Mouse (Mus musculus) c-Kit-positive CD71-positive TER-119-positive erythroid progenitor cells, embryonic 14.5 days (primary cell): Measurements from ENCODE around the gene Mctp2.

Experiments used
- DNase-seq: peaks from one replicate; pipeline ENCODE4 v3.0.0-alpha.2; 2013; ENCODE audit warnings: low spot score

Mctp2 gene

GRCm38 (mm10) chr7:72165726-72166701 is 140.4 kb downstream of the Mctp2 start:
- no peak for DNase-seq

DNA sequence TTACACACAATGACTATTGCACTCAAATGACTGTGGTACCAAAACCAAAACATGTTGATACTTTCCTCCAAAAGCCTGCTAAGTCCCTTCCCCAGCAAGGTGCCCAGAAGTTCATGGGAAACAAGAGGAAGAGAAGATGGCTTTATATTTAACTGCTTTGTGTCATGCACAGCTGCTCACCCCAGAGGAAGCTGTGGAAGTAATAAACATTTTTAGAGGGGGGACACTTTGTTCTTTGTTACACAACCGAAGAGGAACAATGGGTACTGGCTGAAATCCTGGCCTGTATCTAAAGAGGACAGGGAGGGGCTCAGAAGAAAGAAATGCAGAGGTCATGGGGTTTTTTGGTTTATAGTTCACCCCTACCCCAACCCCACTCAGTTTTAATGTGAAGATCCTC is 144.2 kb downstream of the Mctp2 start:
- DNase-seq: no peak

GRCm38 (mm10) chr7:72159513-72160063 is 146.8 kb downstream of the Mctp2 start:
- no peak for DNase-seq

- DNase-seq: no peak
Measured at GRCm38 (mm10) chr7:72150799-72151708, 155.4 kb downstream of the Mctp2 start.

- DNase-seq: no peak
Measured at GRCm38 (mm10) chr7:72149073-72149472, 157.3 kb downstream of the Mctp2 start.

GRCm38 (mm10) chr7:72146849-72147248 is 159.6 kb downstream of the Mctp2 start:
- DNase-seq: no peak

GRCm38 (mm10) chr7:72145726-72146520 is 160.5 kb downstream of the Mctp2 start:
- DNase-seq: no peak

DNA sequence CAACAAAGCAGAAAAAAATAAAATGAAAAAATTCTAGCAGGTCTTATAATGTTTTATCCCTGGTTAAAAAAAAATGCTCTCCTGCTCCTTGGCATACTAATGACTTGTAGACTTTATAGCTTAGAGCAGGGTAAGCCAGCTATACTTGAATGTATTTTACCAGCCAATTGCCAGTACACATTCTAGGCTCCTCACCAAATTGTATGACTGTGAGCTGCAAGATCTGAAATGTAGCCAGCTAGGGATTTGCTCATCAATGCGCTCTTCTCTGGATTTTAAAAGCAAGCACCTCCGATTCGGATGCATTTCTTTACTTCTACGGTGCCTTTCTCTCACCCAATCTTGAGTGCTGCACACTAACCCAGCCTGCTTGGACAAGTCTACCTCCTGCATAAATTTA is 167.7 kb downstream of the Mctp2 start:
- DNase-seq: no peak

DNA sequence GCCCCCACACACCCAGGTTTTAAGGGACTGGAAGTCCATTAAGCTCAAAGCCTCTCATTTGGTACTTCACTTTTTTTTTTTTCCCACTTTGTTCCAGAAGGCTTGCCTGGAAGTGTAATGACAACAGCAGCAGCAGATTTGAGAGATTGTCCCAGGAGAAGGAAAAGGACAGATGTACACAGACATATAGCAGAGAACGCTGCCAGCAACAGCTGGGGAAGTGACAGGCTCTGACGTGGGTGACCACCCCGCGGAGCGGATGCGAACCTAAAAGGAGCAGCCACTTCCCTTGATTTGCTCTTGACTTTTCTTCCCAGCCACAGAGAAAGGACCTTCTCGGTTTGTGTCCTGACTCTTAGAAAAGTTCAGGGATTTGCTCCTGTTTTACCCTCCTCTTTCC is 185.4 kb downstream of the Mctp2 start:
- DNase-seq: no peak

DNA sequence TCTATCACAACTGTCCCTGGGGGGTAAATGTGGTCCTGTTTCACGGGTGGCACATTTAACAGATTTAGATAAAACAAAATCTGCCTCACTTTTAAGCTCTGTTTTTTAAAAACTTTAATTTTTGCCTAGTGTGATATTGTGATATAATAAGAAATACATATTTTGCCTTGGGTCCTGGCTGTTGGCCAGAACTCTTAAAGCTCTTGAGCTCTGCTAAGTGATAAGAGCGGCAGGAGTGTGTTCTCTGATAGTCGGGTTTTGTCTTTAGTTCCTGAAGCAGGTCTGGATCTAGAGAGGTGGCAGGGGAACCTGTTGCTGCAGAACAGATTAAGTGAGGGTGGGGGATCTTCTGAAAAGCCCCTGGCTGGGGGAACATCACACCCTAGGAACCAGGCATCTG is 186.7 kb downstream of the Mctp2 start:
- DNase-seq: no peak

DNA sequence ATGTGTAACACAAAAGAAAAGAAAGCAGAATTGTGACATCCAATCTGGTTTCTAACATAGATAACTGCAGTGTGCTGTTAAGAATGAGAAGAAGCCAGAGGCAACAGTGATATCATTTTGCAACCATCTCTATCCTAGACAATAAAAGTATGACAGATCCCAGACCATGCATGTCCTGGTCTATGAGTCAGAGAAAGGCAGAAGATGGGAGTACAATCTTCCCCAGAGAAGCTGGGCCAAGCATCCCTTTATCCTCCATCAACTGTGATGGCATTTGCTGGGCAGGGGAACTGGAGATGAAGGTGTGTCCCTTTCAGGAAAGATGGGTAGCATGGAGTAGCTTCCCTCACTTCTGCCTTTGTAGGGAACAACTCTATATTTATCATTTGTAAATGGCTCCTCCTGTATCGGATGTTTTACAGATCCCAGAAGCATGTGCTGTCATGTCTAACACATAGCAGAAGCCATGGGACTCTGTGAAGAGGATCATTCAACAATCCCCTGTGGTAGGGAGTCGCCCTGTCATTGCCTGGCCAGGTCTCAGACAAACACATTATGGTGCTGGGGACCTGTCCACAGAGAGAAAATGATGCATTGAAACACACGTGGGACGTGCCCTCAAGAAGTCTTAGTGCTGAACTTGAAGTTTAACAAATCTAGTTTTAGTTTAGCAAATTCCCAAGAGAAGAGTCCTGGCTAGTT is 188.9 kb downstream of the Mctp2 start:
- DNase-seq: no peak

DNA sequence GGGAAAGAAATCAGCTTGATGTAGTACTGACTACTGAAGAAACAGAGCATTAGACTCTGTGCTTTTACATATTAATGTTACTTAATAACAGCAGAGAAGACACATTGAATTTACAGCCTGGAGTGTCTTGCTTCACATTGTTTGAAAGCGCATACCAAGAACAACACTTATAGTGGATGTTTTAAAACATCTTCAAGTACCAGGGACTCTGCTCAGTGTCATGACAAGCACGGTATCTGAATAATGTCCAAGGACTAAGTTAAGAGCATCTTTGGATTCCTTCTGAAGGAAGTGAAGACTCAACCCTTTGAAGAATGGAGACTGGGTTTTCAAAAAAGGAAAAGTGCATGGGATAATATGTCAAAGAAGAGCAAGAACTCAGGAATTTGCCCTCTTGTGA is 191.3 kb downstream of the Mctp2 start:
- DNase-seq: no peak

DNA sequence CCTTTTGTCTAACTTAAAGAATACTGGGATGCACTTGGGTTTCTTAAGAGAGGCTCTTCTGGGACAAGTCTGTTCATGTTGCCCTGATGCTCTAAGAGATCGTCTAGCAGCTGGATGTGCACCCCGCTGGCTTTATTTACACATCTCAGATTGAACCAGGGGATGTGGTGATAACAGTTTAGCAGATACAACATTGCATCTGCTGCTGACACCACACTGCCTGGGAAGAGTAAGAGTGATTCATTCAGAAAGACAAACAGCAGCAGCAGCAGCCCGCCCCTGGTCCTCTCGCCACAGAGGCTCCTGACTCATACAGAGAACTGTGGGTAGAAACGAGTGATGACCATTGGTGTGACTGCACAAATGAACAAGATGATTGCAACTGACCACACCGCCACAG is 195.8 kb downstream of the Mctp2 start:
- DNase-seq: no peak

- no peak for DNase-seq
Measured at GRCm38 (mm10) chr7:72108639-72109399, 197.6 kb downstream of the Mctp2 start.

- no peak for DNase-seq
Measured at GRCm38 (mm10) chr7:72104170-72104569, 202.2 kb downstream of the Mctp2 start.

GRCm38 (mm10) chr7:72103654-72104053 is 202.8 kb downstream of the Mctp2 start:
- DNase-seq: no peak

DNA sequence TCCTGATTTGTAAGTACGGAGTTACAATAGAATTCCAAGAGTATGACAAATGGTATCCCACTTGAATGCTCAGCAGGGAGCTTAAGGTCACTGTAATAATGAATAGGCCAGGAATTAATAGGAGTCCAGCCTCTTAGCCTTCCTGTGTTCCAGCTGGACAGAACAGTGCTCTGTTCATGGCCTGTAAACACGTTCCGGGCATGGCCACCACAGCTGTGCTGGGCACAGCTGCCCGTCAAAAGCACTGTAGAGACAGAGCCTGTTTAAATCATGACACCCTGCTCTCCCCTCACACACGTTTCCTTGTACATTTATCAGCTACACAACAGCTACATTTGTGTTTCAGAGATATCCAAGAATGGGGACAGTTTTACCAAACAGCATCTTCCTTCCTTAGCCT is 205.7 kb downstream of the Mctp2 start:
- no peak for DNase-seq

DNA sequence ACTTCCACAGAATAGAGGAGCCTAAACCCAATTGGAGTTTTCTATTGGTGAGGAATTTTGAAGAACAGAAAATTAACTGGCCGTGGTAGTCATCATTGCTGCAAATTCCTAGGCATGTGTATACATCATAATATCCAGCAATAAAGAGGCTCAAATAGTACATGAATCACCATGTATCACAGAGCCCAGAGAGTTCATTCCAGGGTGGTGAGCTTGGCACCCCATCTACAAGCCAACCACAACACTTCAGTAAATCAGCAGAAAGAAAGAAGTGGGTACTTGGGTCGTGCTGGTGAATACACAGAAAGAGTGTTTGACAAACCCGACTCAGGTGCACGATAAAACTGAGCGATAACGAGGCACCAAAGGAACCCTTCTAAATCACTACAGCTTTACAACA is 207.8 kb downstream of the Mctp2 start:
- no peak for DNase-seq

DNA sequence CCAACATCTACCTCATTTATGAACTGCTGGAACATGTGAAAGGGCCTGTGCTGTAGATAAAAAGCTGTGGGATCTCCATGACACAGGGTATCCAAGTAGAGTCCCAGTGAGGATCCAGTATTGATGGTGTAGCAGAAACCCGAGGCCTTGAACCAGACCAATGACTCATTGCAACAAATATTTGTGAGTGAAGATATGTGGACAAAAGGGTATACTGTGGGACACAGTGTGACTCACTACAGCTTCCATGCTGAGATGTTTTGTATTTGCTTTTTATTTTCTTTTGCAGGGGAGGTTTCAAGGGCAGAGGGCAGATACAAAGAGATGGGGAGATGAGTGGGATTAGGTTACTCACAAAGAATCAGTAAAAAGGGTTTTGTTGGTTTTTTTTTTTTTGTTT is 209.4 kb downstream of the Mctp2 start:
- no peak for DNase-seq

- DNase-seq: no peak
Measured at GRCm38 (mm10) chr7:72096433-72096832, 210.0 kb downstream of the Mctp2 start.
